Mouse (Mus musculus) ES-E14 (cell line): Measurements from ENCODE around the gene Olfr1509. TPM values are rescaled to one million over a fixed set of nuclear protein-coding genes. Genes with fewer than 3 reads are reported as not detected.

ENCODE experiments used
- DNase-seq: peaks from one replicate; pipeline ENCODE4 v3.0.0-alpha.2; 2013; ENCODE audit warnings: low read depth, low spot score
- H3K27ac ChIP-seq: 2 replicates; pipeline ENCODE4 v1.5.1; 2012; ENCODE audit warnings: low read depth, mild to moderate bottlenecking, low read length, moderate library complexity, mixed read lengths; ENCODE audit not compliant: poor library complexity, insufficient read depth, severe bottlenecking
- H3K36me3 ChIP-seq: 2 replicates; pipeline ENCODE4 v1.6.1; 2012; ENCODE audit warnings: mild to moderate bottlenecking, low read length, moderate library complexity, mixed read lengths; ENCODE audit not compliant: control insufficient read depth, poor library complexity, insufficient read depth, severe bottlenecking
- H3K4me1 ChIP-seq, 2 experiments: fragments of 150-350 bp in 1 of 2; sonication (generic) in 1 of 2; 2 replicates each; pipeline ENCODE4 v1.6.1; 2012; ENCODE audit warnings: low read length in 2 of 2, mild to moderate bottlenecking in 1 of 2, mixed read lengths in 1 of 2; ENCODE audit not compliant: control insufficient read depth in 2 of 2, insufficient read depth in 2 of 2, poor library complexity in 1 of 2
- H3K4me3 ChIP-seq, 2 experiments: fragments of 150-350 bp in 1 of 2; sonication (generic) in 1 of 2; 2 replicates each; pipeline ENCODE4 v1.5.1; 2012; ENCODE audit warnings: low read length in 2 of 2, low read depth in 1 of 2, mild to moderate bottlenecking in 1 of 2, mixed read lengths in 1 of 2; ENCODE audit not compliant: insufficient read depth in 1 of 2, poor library complexity in 1 of 2, severe bottlenecking in 1 of 2
- H3K9ac ChIP-seq: 2 replicates; pipeline ENCODE4 v1.6.1; 2012; ENCODE audit warnings: low read depth, mild to moderate bottlenecking, low read length, mixed read lengths; ENCODE audit not compliant: poor library complexity, insufficient read depth, severe bottlenecking
- H3K9me3 ChIP-seq: fragments of 150-350 bp; sonication (generic); 2 replicates; pipeline ENCODE4 v1.6.1; 2012; ENCODE audit warnings: low read depth, mild to moderate bottlenecking, low read length; ENCODE audit not compliant: control insufficient read depth, insufficient read depth
- CHD2 ChIP-seq: IDR thresholded peaks from 2 replicates; pipeline ENCODE4 v1.6.1; 2014; ENCODE audit warnings: mild to moderate bottlenecking, low read depth, low read length, inconsistent platforms
- HCFC1 ChIP-seq: IDR thresholded peaks from 2 replicates; pipeline ENCODE4 v1.6.1; 2012; ENCODE audit warnings: low read length, inconsistent platforms, borderline replicate concordance; ENCODE audit not compliant: insufficient read depth
- MAFK ChIP-seq: IDR thresholded peaks from 2 replicates; pipeline ENCODE4 v1.6.1; 2014; ENCODE audit warnings: mild to moderate bottlenecking, low read depth, low read length, inconsistent platforms; ENCODE audit not compliant: insufficient read depth
- ZC3H11A ChIP-seq: IDR thresholded peaks from 2 replicates; pipeline ENCODE4 v1.6.1; 2012; ENCODE audit warnings: low read depth, mild to moderate bottlenecking, inconsistent platforms, low read length, borderline replicate concordance
- ZNF384 ChIP-seq: IDR thresholded peaks from 2 replicates; pipeline ENCODE4 v1.6.1; 2012; ENCODE audit warnings: low read depth, low read length, inconsistent platforms
- in situ Hi-C, 2 experiments: fragments of 600-800 bp; cut with MboI; formaldehyde crosslinking; loops; one replicate each; pipeline ENCODE4 v1.15.1; 2025; ENCODE audit warnings: low sequenced_read_pairs in 2 of 2, inconsistent platforms in 1 of 2; ENCODE audit not compliant: unreplicated experiment in 2 of 2
- total RNA-seq: library from RNA; depleted of rRNA; stranded (reverse); fragments of 300-350 nt; gene quantifications from 2 replicates; pipeline ENCODE4 v1.2.3, GENCODE M21; 2012; rRNA removed

Gene Olfr1509
- total RNA-seq, 1 experiment = not detected

- no peak overlapping the region for H3K27ac ChIP-seq
- in situ Hi-C loops = no loop called here
- no peaks in the 10 kb centered on the region for H3K9me3 ChIP-seq
- H3K9ac ChIP-seq = no peak overlapping the region
- no peak for TF ChIP-seq CHD2
- no peak for TF ChIP-seq ZNF384
- TF ChIP-seq MAFK = no peak
- TF ChIP-seq HCFC1 = no peak
- TF ChIP-seq ZC3H11A = no peak
- no peaks in the 10 kb centered on the region for H3K4me1 ChIP-seq
- no peak overlapping the region for H3K4me3 ChIP-seq
- DNase-seq = no peak
- no peaks in the 10 kb centered on the region for H3K36me3 ChIP-seq
Observed at GRCm38 (mm10) chr14:52451138-52451537, 8.3 kb downstream of the Olfr1509 start.

- Histone ChIP-seq H3K27ac (no peak overlapping the region), H3K4me1 (no peaks in the 10 kb centered on the region), H3K9me3 (no peaks in the 10 kb centered on the region), H3K4me3 (no peak overlapping the region), H3K36me3 (no peaks in the 10 kb centered on the region), H3K9ac (no peak overlapping the region)
- TF ChIP-seq HCFC1 (no peak), CHD2 (no peak), ZC3H11A (no peak), ZNF384 (no peak)
- no peak for DNase-seq
- in situ Hi-C loops = no loop called here
Observed at GRCm38 (mm10) chr14:52461928-52462327, 19.1 kb downstream of the Olfr1509 start.

GRCm38 (mm10) chr14:52465738-52466137 is 22.9 kb downstream of the Olfr1509 start:
- Histone ChIP-seq H3K27ac (no peak overlapping the region), H3K4me1 (no peaks in the 10 kb centered on the region), H3K9ac (no peak overlapping the region), H3K4me3 (no peak overlapping the region), H3K36me3 (no peaks in the 10 kb centered on the region), H3K9me3 (no peaks in the 10 kb centered on the region)
- in situ Hi-C loops = no loop called here
- TF ChIP-seq MAFK = no peak
- no peak for TF ChIP-seq HCFC1
- no peak for TF ChIP-seq ZNF384
- no peak for TF ChIP-seq ZC3H11A
- no peak for TF ChIP-seq CHD2
- DNase-seq = no peak

GRCm38 (mm10) chr14:52467395-52467794 is 24.6 kb downstream of the Olfr1509 start, which contains the start of gene Olfr1508:
Gene Olfr1508, minus strand, starts transcription at chr14:52467495.
- no peaks in the 10 kb centered on the region for H3K4me1 ChIP-seq
- H3K9ac ChIP-seq = no peak within 1 kb of the TSS
- no peaks in the 10 kb centered on the region for H3K9me3 ChIP-seq
- TF ChIP-seq MAFK (no peak), ZC3H11A (no peak), CHD2 (no peak), HCFC1 (no peak), ZNF384 (no peak)
- no peak for DNase-seq
- no peak within 1 kb of the TSS for H3K4me3 ChIP-seq
- H3K27ac ChIP-seq = no peak within 1 kb of the TSS
- H3K36me3 ChIP-seq = no peaks in the 10 kb centered on the region
- in situ Hi-C loops = no loop called here

GRCm38 (mm10) chr14:52495516-52495915 is 52.7 kb downstream of the Olfr1509 start, which contains the start of gene Olfr1507:
Gene Olfr1507, minus strand, starts transcription at chr14:52495749.
- DNase-seq = no peak
- Histone ChIP-seq H3K9ac (no peak within 1 kb of the TSS), H3K36me3 (no peaks in the 10 kb centered on the region), H3K27ac (no peak within 1 kb of the TSS), H3K4me1 (no peaks in the 10 kb centered on the region), H3K4me3 (no peak within 1 kb of the TSS), H3K9me3 (no peaks in the 10 kb centered on the region)
- in situ Hi-C loops = no loop called here
- TF ChIP-seq CHD2 (no peak), MAFK (no peak), HCFC1 (no peak), ZNF384 (no peak), ZC3H11A (no peak)

Other genes starting within 250 kb of the Olfr1509 start
- gene Supt16, start 245.6 kb upstream of the Olfr1509 start, total RNA-seq = 54.7 and 80.3 TPM in 2 replicates
- gene Chd8, start 185.2 kb upstream of the Olfr1509 start, total RNA-seq = 45.1 and 82.1 TPM in 2 replicates
- 21.3 and 29.1 TPM in 2 replicates for gene Tox4, start 163.8 kb upstream of the Olfr1509 start, total RNA-seq
- 2.6 and 4.9 TPM in 2 replicates for gene Rab2b, start 163.4 kb upstream of the Olfr1509 start, total RNA-seq
- gene Mettl3, start 137.9 kb upstream of the Olfr1509 start, total RNA-seq = 22.0 and 50.3 TPM in 2 replicates
- gene Sall2, start 114.2 kb upstream of the Olfr1509 start, total RNA-seq = 4.3 and 5.0 TPM in 2 replicates
- gene Olfr1513, start 86.6 kb upstream of the Olfr1509 start, total RNA-seq = not detected in 2 replicates
- gene Olfr1512, start 63.8 kb upstream of the Olfr1509 start, total RNA-seq = not detected in 2 replicates
- not detected in 2 replicates for gene Olfr1511, start 45.6 kb upstream of the Olfr1509 start, total RNA-seq
- gene Olfr1510, start 28.6 kb upstream of the Olfr1509 start, total RNA-seq = not detected in 2 replicates
- not detected in 2 replicates for gene Olfr1508, start 24.5 kb downstream of the Olfr1509 start, total RNA-seq
- not detected in 2 replicates for gene Olfr1507, start 52.8 kb downstream of the Olfr1509 start, total RNA-seq